Comparison of ENCODE assay signal across 35 mouse cellular contexts in genomic region chr1:40784306-40784705, GRCm38 (mm10). TPM values are rescaled to one million over a fixed set of nuclear protein-coding genes. Genes with fewer than 3 reads are reported as not detected.
"Had no signal": no experiment of that assay in that cellular context is flagged by ENCODE, and none has a peak within 500 bp of the region (broad histone marks: within the 10 kb centered on the region; RNA-seq: fewer than 3 reads in every experiment).

No protein-coding gene starts in this region.

- H3K27me3 ChIP-seq: heart, embryonic 13.5 days; heart, embryonic 15.5 days; hindbrain, embryonic 12.5 days; hindbrain, embryonic 13.5 days; hindbrain, embryonic 15.5 days; intestine, embryonic 15.5 days; kidney, embryonic 15.5 days had no signal

- H3K27ac ChIP-seq: heart, embryonic 13.5 days; heart, embryonic 15.5 days; hindbrain, embryonic 10.5 days; hindbrain, embryonic 12.5 days; hindbrain, embryonic 13.5 days; hindbrain, embryonic 14.5 days; hindbrain, embryonic 15.5 days; hindbrain, postnatal 0 days; intestine, embryonic 15.5 days; kidney, embryonic 15.5 days; kidney, postnatal 0 days; layer of hippocampus, adult 2 months; left cerebral cortex, adult 2 months had no signal

- H3K9me3 ChIP-seq: heart, embryonic 15.5 days; hindbrain, embryonic 10.5 days; hindbrain, embryonic 12.5 days; intestine, embryonic 15.5 days had no signal

- ATAC-seq: hindbrain, embryonic 16.5 days; hindbrain, postnatal 0 days; inflammation-experienced regulatory T-cells, adult 6 months; intestine, embryonic 15.5 days; intestine, embryonic 16.5 days; intestine, postnatal 0 days had no signal

- H3K4me2 ChIP-seq: heart, embryonic 11.5 days; heart, embryonic 13.5 days; heart, embryonic 15.5 days; hindbrain, embryonic 12.5 days; hindbrain, embryonic 13.5 days; hindbrain, embryonic 14.5 days; hindbrain, embryonic 15.5 days; intestine, embryonic 15.5 days; kidney, embryonic 15.5 days had no signal

- H3K4me1 ChIP-seq: heart, embryonic 13.5 days; heart, embryonic 15.5 days; hindbrain, embryonic 10.5 days; hindbrain, embryonic 12.5 days; intestine, embryonic 15.5 days; kidney, embryonic 15.5 days had no signal

- H3K9ac ChIP-seq: heart, embryonic 13.5 days; heart, embryonic 15.5 days; hindbrain, embryonic 12.5 days; hindbrain, embryonic 13.5 days; hindbrain, embryonic 14.5 days; hindbrain, embryonic 15.5 days; intestine, embryonic 15.5 days; kidney, embryonic 15.5 days had no signal

- DNase-seq: heart, postnatal 10 days; heart, postnatal 14 days; heart, postnatal 36 days; heart, postnatal 4 days; kidney, adult 11 months; kidney, adult 18-20 months; kidney, adult 2 months; kidney, adult 8-10 months; kidney, adult 9 months; kidney, postnatal 10 days; kidney, postnatal 14 days; kidney, postnatal 25 days; kidney, postnatal 36 days; kidney, postnatal 4 days; layer of hippocampus, adult 9-11 months; layer of hippocampus, postnatal 36 days had no signal

- H3K4me3 ChIP-seq: heart, embryonic 13.5 days; heart, embryonic 15.5 days; hindbrain, embryonic 10.5 days; hindbrain, embryonic 12.5 days; hindbrain, embryonic 13.5 days; hindbrain, embryonic 15.5 days; intestine, embryonic 15.5 days; kidney, embryonic 15.5 days; layer of hippocampus, adult 2 months; left cerebral cortex, adult 2 months had no signal

RNA-seq across cellular contexts. Expression of gene Tmem182, which starts 21.1 kb away (rescaled TPM):
- polyA plus RNA-seq: hindbrain, embryonic 10.5 days; hindbrain, embryonic 11.5 days; hindbrain, embryonic 14.5 days; inflammation-experienced regulatory T-cells, adult 6 months had no signal
